Mouse (Mus musculus): Measurements from ENCODE around the gene Elp4. TPM values are rescaled to one million over a fixed set of nuclear protein-coding genes. Genes with fewer than 3 reads are reported as not detected.
A peak's percentile ranks its signal among the peaks of the same experiment; 100 is the strongest.

Elp4 gene
- polyA plus RNA-seq, 1 experiment from 2014 or later = 13.4 TPM

GRCm38 (mm10) chr2:105908351-105908750, 4.0 kb upstream of the Elp4 start:
- H3K4me3 ChIP-seq (ENCODE audit: low read depth, low read length) = no peak overlapping the region
- H3K36me3 ChIP-seq (ENCODE audit: control insufficient read depth, insufficient read depth) = no peaks in the 10 kb centered on the region
- no peak overlapping the region for H3K4me2 ChIP-seq (ENCODE audit: low read depth, low read length)
- H3K4me1 ChIP-seq (ENCODE audit: control insufficient read depth, low read depth, low read length) = peaks cover 5% of the 10 kb centered on the region
- no peak overlapping the region for H3K27ac ChIP-seq (ENCODE audit: low read length)
- no peaks in the 10 kb centered on the region for H3K27me3 ChIP-seq (ENCODE audit: control insufficient read depth, insufficient read depth, low read depth, low read length)
- no peak overlapping the region for H3K9ac ChIP-seq (ENCODE audit: low read depth, low read length)
- no peak for ATAC-seq (ENCODE audit: low read depth)
- no peaks in the 10 kb centered on the region for H3K9me3 ChIP-seq (replicated peaks; ENCODE audit: control insufficient read depth, low read length)
- WGBS (ENCODE audit: insufficient replicate concordance) = 64% methylated on average over 5 of the region's 5 CpGs

GRCm38 (mm10) chr2:105904757-105905146, 388 bp upstream of the Elp4 start:
- Histone ChIP-seq H3K9me3 (replicated peaks; ENCODE audit: control insufficient read depth, low read length) (no peaks in the 10 kb centered on the region), H3K36me3 (ENCODE audit: control insufficient read depth, insufficient read depth) (no peaks in the 10 kb centered on the region), H3K9ac (ENCODE audit: low read depth, low read length) (peak overlapping the region; percentile 83), H3K4me1 (ENCODE audit: control insufficient read depth, low read depth, low read length) (peaks cover 5% of the 10 kb centered on the region), H3K4me2 (ENCODE audit: low read depth, low read length) (peak overlapping the region; percentile 55), H3K27ac (ENCODE audit: low read length) (peak overlapping the region; percentile 40; the same call in 1 of the 2 replicates), H3K27me3 (ENCODE audit: control insufficient read depth, insufficient read depth, low read depth, low read length) (no peaks in the 10 kb centered on the region), H3K4me3 (ENCODE audit: low read depth, low read length) (peak overlapping the region; percentile 90)
- ATAC-seq (ENCODE audit: low read depth) = peak; percentile 22
- 0% methylated on average over 12 of the region's 12 CpGs for whole genome bisulfite sequencing (ENCODE audit: insufficient replicate concordance)

DNA sequence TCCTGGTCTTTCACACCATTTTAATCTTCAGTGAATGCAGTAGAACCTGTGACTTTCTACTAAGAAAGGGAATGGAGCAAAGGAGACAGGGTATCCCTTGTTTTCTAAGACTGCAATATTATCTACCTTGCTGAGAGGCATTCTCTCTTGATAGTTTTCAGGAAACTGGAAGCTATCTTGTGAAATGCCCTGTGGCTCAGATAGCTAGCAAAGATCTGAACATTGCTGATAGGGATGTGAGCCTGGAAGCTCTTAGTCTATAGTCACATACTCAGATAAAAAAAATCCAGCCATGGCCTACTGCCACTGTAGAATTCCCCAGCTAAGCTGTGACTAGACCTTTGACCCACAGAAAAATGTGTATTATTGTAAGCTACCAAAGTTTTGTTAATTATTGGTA, 13.5 kb downstream of the Elp4 start:
- Histone ChIP-seq H3K36me3 (ENCODE audit: control insufficient read depth, insufficient read depth) (no peaks in the 10 kb centered on the region; the same call in 1 of the 2 replicates), H3K9me3 (replicated peaks; ENCODE audit: control insufficient read depth, low read length) (no peaks in the 10 kb centered on the region), H3K9ac (ENCODE audit: low read depth, low read length) (no peak overlapping the region), H3K4me2 (ENCODE audit: low read depth, low read length) (no peak overlapping the region), H3K4me3 (ENCODE audit: low read depth, low read length) (no peak overlapping the region), H3K27ac (ENCODE audit: low read length) (no peak overlapping the region), H3K27me3 (ENCODE audit: control insufficient read depth, insufficient read depth, low read depth, low read length) (no peaks in the 10 kb centered on the region), H3K4me1 (ENCODE audit: control insufficient read depth, low read depth, low read length) (no peaks in the 10 kb centered on the region)
- ATAC-seq (ENCODE audit: low read depth) = no peak

- Histone ChIP-seq H3K4me3 (ENCODE audit: low read depth, low read length) (no peak overlapping the region), H3K27ac (ENCODE audit: low read length) (no peak overlapping the region), H3K4me1 (ENCODE audit: control insufficient read depth, low read depth, low read length) (no peaks in the 10 kb centered on the region), H3K9ac (ENCODE audit: low read depth, low read length) (no peak overlapping the region), H3K9me3 (replicated peaks; ENCODE audit: control insufficient read depth, low read length) (no peaks in the 10 kb centered on the region), H3K27me3 (ENCODE audit: control insufficient read depth, insufficient read depth, low read depth, low read length) (no peaks in the 10 kb centered on the region), H3K36me3 (ENCODE audit: control insufficient read depth, insufficient read depth) (no peaks in the 10 kb centered on the region), H3K4me2 (ENCODE audit: low read depth, low read length) (no peak overlapping the region)
- 29% methylated on average over 1 of the region's 1 CpGs for WGBS (ENCODE audit: insufficient replicate concordance)
- ATAC-seq (ENCODE audit: low read depth) = no peak
These were observed 31.0 kb downstream of the Elp4 start for GRCm38 (mm10) chr2:105873403-105873802.

DNA sequence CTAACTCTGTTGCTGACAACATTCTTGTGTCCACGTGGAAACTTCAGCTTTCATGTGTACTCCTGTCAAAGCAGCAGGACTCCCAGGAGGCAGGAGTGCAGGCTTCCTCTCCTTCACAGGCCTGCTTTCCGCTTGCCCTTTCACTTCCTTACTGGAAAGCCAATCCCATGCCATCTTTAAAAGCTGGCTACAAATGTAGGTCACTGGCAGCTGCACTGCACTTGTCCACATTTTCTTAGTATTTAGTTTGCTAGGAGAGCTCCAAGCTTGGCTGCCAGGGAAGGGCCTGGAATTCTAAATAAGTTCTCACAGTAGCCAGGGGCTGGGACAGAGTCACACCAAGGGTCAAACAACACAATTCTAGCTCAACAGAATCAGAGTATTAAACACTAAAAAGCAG, 49.6 kb downstream of the Elp4 start:
- ATAC-seq (ENCODE audit: low read depth) = no peak
- H3K9ac ChIP-seq (ENCODE audit: low read depth, low read length) = no peak overlapping the region
- 59% methylated on average over 2 of the region's 2 CpGs for WGBS (ENCODE audit: insufficient replicate concordance)

GRCm38 (mm10) chr2:105852971-105853370, 51.4 kb downstream of the Elp4 start:
- Histone ChIP-seq H3K9me3 (replicated peaks; ENCODE audit: control insufficient read depth, low read length) (no peaks in the 10 kb centered on the region), H3K27me3 (ENCODE audit: control insufficient read depth, insufficient read depth, low read depth, low read length) (no peaks in the 10 kb centered on the region), H3K4me1 (ENCODE audit: control insufficient read depth, low read depth, low read length) (no peaks in the 10 kb centered on the region), H3K4me2 (ENCODE audit: low read depth, low read length) (no peak overlapping the region), H3K9ac (ENCODE audit: low read depth, low read length) (no peak overlapping the region), H3K36me3 (ENCODE audit: control insufficient read depth, insufficient read depth) (no peaks in the 10 kb centered on the region), H3K4me3 (ENCODE audit: low read depth, low read length) (no peak overlapping the region), H3K27ac (ENCODE audit: low read length) (no peak overlapping the region)
- WGBS (ENCODE audit: insufficient replicate concordance) = 89% methylated on average over 2 of the region's 2 CpGs
- no peak for ATAC-seq (ENCODE audit: low read depth)

More for the DNA sequence above, 49.6 kb downstream of the Elp4 start:
- H3K4me2 ChIP-seq (ENCODE audit: low read depth, low read length) = no peak overlapping the region
- H3K27ac ChIP-seq (ENCODE audit: low read length) = no peak overlapping the region
- H3K4me1 ChIP-seq (ENCODE audit: control insufficient read depth, low read depth, low read length) = no peaks in the 10 kb centered on the region
- H3K36me3 ChIP-seq (ENCODE audit: control insufficient read depth, insufficient read depth) = no peaks in the 10 kb centered on the region
- no peaks in the 10 kb centered on the region for H3K27me3 ChIP-seq (ENCODE audit: control insufficient read depth, insufficient read depth, low read depth, low read length)
- no peak overlapping the region for H3K4me3 ChIP-seq (ENCODE audit: low read depth, low read length)
- H3K9me3 ChIP-seq (replicated peaks; ENCODE audit: control insufficient read depth, low read length) = no peaks in the 10 kb centered on the region

DNA sequence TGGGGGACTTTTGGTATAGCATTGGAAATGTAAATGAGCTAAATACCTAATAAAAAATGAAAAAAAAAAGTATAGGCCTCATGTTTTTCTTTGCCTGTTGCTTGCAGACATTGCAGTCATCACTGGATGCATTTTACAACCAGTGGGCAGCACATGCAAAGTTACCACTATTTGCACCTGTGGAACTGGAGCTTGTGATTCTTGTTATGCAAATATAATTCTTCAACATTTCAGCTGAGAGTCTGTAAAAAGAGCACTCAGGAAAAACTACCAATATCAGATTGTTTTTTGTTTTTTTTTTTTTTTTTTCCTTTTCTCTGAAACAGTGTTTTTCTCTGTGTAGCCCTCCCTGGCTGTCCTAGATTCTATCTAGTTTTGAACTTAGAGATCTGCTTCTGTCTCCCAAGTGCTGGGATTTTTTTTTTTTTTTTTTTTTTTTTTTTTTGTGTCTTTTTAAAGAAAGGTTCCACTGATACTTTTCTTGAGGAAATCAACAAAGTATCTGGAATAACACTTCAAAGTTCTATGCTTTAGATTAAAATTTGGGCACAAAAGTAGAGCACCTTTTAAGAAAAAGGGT, 52.6 kb downstream of the Elp4 start:
- no peaks in the 10 kb centered on the region for H3K36me3 ChIP-seq (ENCODE audit: control insufficient read depth, insufficient read depth)
- no peak overlapping the region for H3K27ac ChIP-seq (ENCODE audit: low read length)

DNA sequence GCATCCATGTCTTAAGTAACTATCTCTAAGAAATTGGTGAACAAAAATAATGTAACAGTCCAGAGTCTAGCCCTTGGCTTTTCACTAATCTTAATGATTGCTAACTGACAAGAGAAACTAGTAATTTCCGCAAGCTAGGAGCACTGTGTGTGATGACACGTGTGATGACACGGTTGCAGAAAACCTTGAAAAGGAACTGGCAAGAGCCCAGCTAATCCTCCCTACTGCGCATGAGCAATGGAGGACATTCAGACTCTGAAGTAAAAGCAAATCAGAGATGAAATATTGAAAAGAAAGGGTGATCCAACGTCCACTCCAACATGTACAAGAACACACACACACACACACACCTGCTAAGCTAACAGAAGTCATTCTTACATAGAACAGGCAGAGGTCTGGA, 61.2 kb downstream of the Elp4 start:
- no peaks in the 10 kb centered on the region for H3K27me3 ChIP-seq (ENCODE audit: control insufficient read depth, insufficient read depth, low read depth, low read length)

More for the DNA sequence above, 52.6 kb downstream of the Elp4 start:
- Histone ChIP-seq H3K27me3 (ENCODE audit: control insufficient read depth, insufficient read depth, low read depth, low read length) (no peaks in the 10 kb centered on the region), H3K4me1 (ENCODE audit: control insufficient read depth, low read depth, low read length) (no peaks in the 10 kb centered on the region), H3K9me3 (replicated peaks; ENCODE audit: control insufficient read depth, low read length) (no peaks in the 10 kb centered on the region), H3K4me2 (ENCODE audit: low read depth, low read length) (no peak overlapping the region), H3K4me3 (ENCODE audit: low read depth, low read length) (no peak overlapping the region), H3K9ac (ENCODE audit: low read depth, low read length) (no peak overlapping the region)
- no peak for ATAC-seq (ENCODE audit: low read depth)

DNA sequence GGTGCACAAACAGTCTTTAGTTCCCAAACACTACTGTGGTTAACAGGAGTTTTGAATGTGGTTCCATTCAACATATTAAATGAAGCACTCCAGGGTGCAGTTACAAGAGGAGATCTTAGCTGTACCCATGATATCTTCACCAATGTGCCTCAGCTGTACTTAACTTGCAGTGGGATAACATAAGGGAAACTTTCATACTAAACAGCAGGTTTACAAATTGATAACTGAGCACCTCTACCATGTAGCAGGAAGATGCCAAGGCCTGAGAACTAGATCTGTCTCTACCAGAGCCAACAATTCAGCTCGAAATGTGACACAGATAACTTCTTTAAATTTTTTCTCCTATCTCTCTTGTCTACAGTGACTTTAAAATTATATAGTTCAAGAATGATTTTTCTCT, 86.4 kb downstream of the Elp4 start:
- no peaks in the 10 kb centered on the region for H3K36me3 ChIP-seq (ENCODE audit: control insufficient read depth, insufficient read depth)
- H3K9me3 ChIP-seq (replicated peaks; ENCODE audit: control insufficient read depth, low read length) = no peaks in the 10 kb centered on the region
- WGBS (ENCODE audit: insufficient replicate concordance) = 44% methylated on average over 1 of the region's 1 CpGs
- no peak overlapping the region for H3K9ac ChIP-seq (ENCODE audit: low read depth, low read length)
- H3K4me3 ChIP-seq (ENCODE audit: low read depth, low read length) = no peak overlapping the region
- no peak overlapping the region for H3K27ac ChIP-seq (ENCODE audit: low read length)
- H3K27me3 ChIP-seq (ENCODE audit: control insufficient read depth, insufficient read depth, low read depth, low read length) = no peaks in the 10 kb centered on the region
- H3K4me2 ChIP-seq (ENCODE audit: low read depth, low read length) = no peak overlapping the region
- H3K4me1 ChIP-seq (ENCODE audit: control insufficient read depth, low read depth, low read length) = no peaks in the 10 kb centered on the region
- ATAC-seq (ENCODE audit: low read depth) = no peak

More for the DNA sequence above, 61.2 kb downstream of the Elp4 start:
- no peak overlapping the region for H3K27ac ChIP-seq (ENCODE audit: low read length)
- no peaks in the 10 kb centered on the region for H3K9me3 ChIP-seq (replicated peaks; ENCODE audit: control insufficient read depth, low read length)
- WGBS (ENCODE audit: insufficient replicate concordance) = 78% methylated on average over 5 of the region's 5 CpGs
- no peak overlapping the region for H3K4me2 ChIP-seq (ENCODE audit: low read depth, low read length)
- H3K4me1 ChIP-seq (ENCODE audit: control insufficient read depth, low read depth, low read length) = no peaks in the 10 kb centered on the region
- no peak overlapping the region for H3K4me3 ChIP-seq (ENCODE audit: low read depth, low read length)
- ATAC-seq (ENCODE audit: low read depth) = no peak
- no peak overlapping the region for H3K9ac ChIP-seq (ENCODE audit: low read depth, low read length)
- no peaks in the 10 kb centered on the region for H3K36me3 ChIP-seq (ENCODE audit: control insufficient read depth, insufficient read depth)

Measured in liver, embryonic 16.5 days (tissue).